Mouse (Mus musculus) bone marrow, adult 2 months (tissue): ENCODE measurements around the gene Utp18. TPM values are rescaled to one million over a fixed set of nuclear protein-coding genes. Genes with fewer than 3 reads are reported as not detected.
"Not testable (repeated sequence)": the region's sequence is repeated elsewhere in the genome, so short reads cannot be mapped to it uniquely, and the experiment has no call there.

Experiments used
- H3K27ac ChIP-seq: fragments of 200-500 bp; 2 replicates; pipeline ENCODE4 v1.5.1; 2012; ENCODE audit warnings: low read depth, mild to moderate bottlenecking, control low read depth, inconsistent platforms, low read length; ENCODE audit not compliant: control insufficient read depth, poor library complexity, insufficient read depth
- H3K4me1 ChIP-seq: fragments of 200-500 bp; 2 replicates; pipeline ENCODE4 v1.6.1; 2011; ENCODE audit warnings: low read length; ENCODE audit not compliant: control insufficient read depth, insufficient read depth
- H3K4me3 ChIP-seq: fragments of 200-500 bp; replicated peaks from 2 replicates; pipeline ENCODE3; 2011; ENCODE audit warnings: mild to moderate bottlenecking, low read depth, low read length, control low read depth; ENCODE audit not compliant: control insufficient read depth
- CTCF ChIP-seq: fragments of 200-500 bp; IDR thresholded peaks from 2 replicates; pipeline ENCODE4 v1.5.1; 2011; ENCODE audit warnings: low read length, control low read depth; ENCODE audit not compliant: control insufficient read depth, insufficient read depth
- POLR2A ChIP-seq: fragments of 200-500 bp; IDR thresholded peaks from 2 replicates; pipeline ENCODE4 v1.6.1; 2011; ENCODE audit warnings: low read depth, mild to moderate bottlenecking, control low read depth, low read length, borderline replicate concordance; ENCODE audit not compliant: control insufficient read depth
- WGBS: fragments of 180-500 bp; shearing (Covaris S2); methylation state at CpG from one replicate; pipeline ENCODE4 v1.1.7; 2018; 5-methylcytosine and 5-hydroxymethylcytosine counted together
- polyA plus RNA-seq: library from polyadenylated mRNA; stranded (reverse); fragments of >200 nt; gene quantifications from 2 replicates; pipeline ENCODE4 v1.2.4, GENCODE M21; 2011; ENCODE audit warnings: low replicate concordance; ENCODE audit not compliant: missing spikeins, insufficient read depth, insufficient read length

Utp18 gene
- polyA plus RNA-seq, result 7.9 and 16.7 TPM in 2 replicates

- Histone ChIP-seq H3K27ac (peak within 1 kb of the TSS; percentile 98), H3K4me1 (no peaks in the 10 kb centered on the region), H3K4me3 (peak within 1 kb of the TSS; percentile 95)
- TF ChIP-seq POLR2A, result peak; percentile 37; the same call in 1 of the 2 replicates
- TF ChIP-seq CTCF, result no peak; the same call in 1 of the 2 replicates
- WGBS, result under 1% methylated on average over 83 of the region's 83 CpGs
Observed at GRCm38 (mm10) chr11:93885572-93886410, at the start of gene Utp18, which contains the start of gene Mbtd1. Gene Utp18 (minus strand): TSS chr11:93885766. Gene Mbtd1 (plus strand): TSS chr11:93885852.

- no peak overlapping the region for H3K27ac ChIP-seq
- H3K4me1 ChIP-seq, result no peaks in the 10 kb centered on the region
- no peak for TF ChIP-seq POLR2A
- no peak for TF ChIP-seq CTCF
- H3K4me3 ChIP-seq, result no peak overlapping the region
Observed at GRCm38 (mm10) chr11:93929106-93929505, 43.5 kb upstream of the Utp18 start.

DNA sequence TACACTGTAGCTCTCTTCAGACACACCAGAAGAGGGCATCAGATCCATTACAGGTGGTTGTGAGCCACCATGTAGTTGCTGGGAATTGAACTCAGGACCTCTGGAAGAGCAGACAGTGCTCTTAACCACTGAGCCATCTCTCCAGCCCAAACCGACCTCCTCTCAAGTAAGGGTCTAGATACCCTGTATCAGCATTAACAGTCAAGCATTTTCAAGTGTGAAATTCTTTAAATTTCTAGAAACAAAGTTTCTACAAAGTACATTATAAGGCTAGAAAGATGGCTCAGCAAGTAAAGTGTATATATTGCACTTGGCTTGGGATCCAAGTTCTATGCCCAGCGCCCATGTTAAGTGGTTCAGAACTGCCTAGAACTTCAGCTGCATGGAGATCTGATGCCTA lies 29.5 kb upstream of the Utp18 start:
- WGBS, result 90% methylated on average over 2 of the region's 2 CpGs
- H3K27ac ChIP-seq, H3K4me1 ChIP-seq, H3K4me3 ChIP-seq: not testable (repeated sequence)

- Histone ChIP-seq H3K27ac (no peak overlapping the region), H3K4me3 (no peak overlapping the region), H3K4me1 (no peaks in the 10 kb centered on the region)
- no peak for TF ChIP-seq CTCF
- no peak for TF ChIP-seq POLR2A
- WGBS, result 91% methylated on average over 3 of the region's 3 CpGs
Observed at GRCm38 (mm10) chr11:93911603-93912002, 26.0 kb upstream of the Utp18 start.

GRCm38 (mm10) chr11:93908829-93909228 lies 23.3 kb upstream of the Utp18 start:
- TF ChIP-seq POLR2A (no peak), CTCF (no peak)
- WGBS, result 65% methylated on average over 9 of the region's 9 CpGs
- Histone ChIP-seq H3K4me3 (no peak overlapping the region), H3K4me1 (no peaks in the 10 kb centered on the region), H3K27ac (no peak overlapping the region)

GRCm38 (mm10) chr11:93907839-93908238 lies 22.3 kb upstream of the Utp18 start:
- TF ChIP-seq CTCF, result no peak
- TF ChIP-seq POLR2A, result no peak

GRCm38 (mm10) chr11:93906834-93907233 lies 21.3 kb upstream of the Utp18 start:
- Histone ChIP-seq H3K27ac (no peak overlapping the region), H3K4me1 (no peaks in the 10 kb centered on the region), H3K4me3 (no peak overlapping the region)
- WGBS, result 65% methylated on average over 4 of the region's 4 CpGs
- no peak for TF ChIP-seq POLR2A
- no peak for TF ChIP-seq CTCF

More at GRCm38 (mm10) chr11:93907839-93908238, 22.3 kb upstream of the Utp18 start:
- no peak overlapping the region for H3K4me3 ChIP-seq
- H3K27ac ChIP-seq, result no peak overlapping the region
- WGBS, result 42% methylated on average over 3 of the region's 3 CpGs
- no peaks in the 10 kb centered on the region for H3K4me1 ChIP-seq

GRCm38 (mm10) chr11:93897732-93898131 lies 12.2 kb upstream of the Utp18 start:
- TF ChIP-seq POLR2A, result no peak
- no peak for TF ChIP-seq CTCF
- Histone ChIP-seq H3K4me1 (no peaks in the 10 kb centered on the region), H3K27ac (no peak overlapping the region), H3K4me3 (no peak overlapping the region)
- WGBS, result 85% methylated on average over 3 of the region's 3 CpGs
